Mouse (Mus musculus) CH12F3 (cell line): ENCODE data around the gene Stat1.

Experiments
- in situ Hi-C: fragments of 300-500 bp; cut with MboI; formaldehyde crosslinking; loops from 2 replicates; pipeline ENCODE4 v1.14.3; 2020; ENCODE audit warnings: low sequenced_read_pairs

The Stat1 gene

GRCm38 (mm10) chr1:52158490-52159381 lies 39.5 kb downstream of the Stat1 start:
- in situ Hi-C loops = no loop called here

GRCm38 (mm10) chr1:52161151-52161550 lies 41.9 kb downstream of the Stat1 start:
- in situ Hi-C loops = no loop called here

- in situ Hi-C loops = no loop called here
These were observed 44.6 kb downstream of the Stat1 start for GRCm38 (mm10) chr1:52163707-52164457.

GRCm38 (mm10) chr1:52166652-52167220 lies 47.5 kb downstream of the Stat1 start:
- in situ Hi-C loops = no loop called here

GRCm38 (mm10) chr1:52170057-52170456 lies 50.8 kb downstream of the Stat1 start:
- in situ Hi-C loops = no loop called here

GRCm38 (mm10) chr1:52170747-52171146 lies 51.5 kb downstream of the Stat1 start:
- in situ Hi-C loops = no loop called here

- in situ Hi-C loops = no loop called here
These were observed 52.0 kb downstream of the Stat1 start for GRCm38 (mm10) chr1:52171271-52171670.

GRCm38 (mm10) chr1:52175321-52175720 lies 56.1 kb downstream of the Stat1 start:
- in situ Hi-C loops = no loop called here

GRCm38 (mm10) chr1:52175983-52176382 lies 56.7 kb downstream of the Stat1 start:
- in situ Hi-C loops = no loop called here

GRCm38 (mm10) chr1:52176999-52177398 lies 57.8 kb downstream of the Stat1 start:
- in situ Hi-C loops = no loop called here

GRCm38 (mm10) chr1:52179939-52180568 lies 60.8 kb downstream of the Stat1 start:
- in situ Hi-C loops = no loop called here

- in situ Hi-C loops = no loop called here
These were observed 62.8 kb downstream of the Stat1 start for GRCm38 (mm10) chr1:52181994-52182393.

GRCm38 (mm10) chr1:52182992-52183391 lies 63.8 kb downstream of the Stat1 start:
- in situ Hi-C loops = no loop called here
